Mouse (Mus musculus) embryonic facial prominence, embryonic 13.5 days (tissue): ENCODE data around the gene Zfp330. TPM values are rescaled to one million over a fixed set of nuclear protein-coding genes. Genes with fewer than 3 reads are reported as not detected.

Source experiments
- ATAC-seq: fragments of 200-750 bp; cut with Nextera tagmentation; 2 replicates; pipeline ENCODE4 v1.8.0; 2017; ENCODE audit warnings: low read depth; ENCODE audit not compliant: insufficient number of reproducible peaks, insufficient read depth, low FRiP score, low TSS enrichment
- H3K27ac ChIP-seq: fragments of 300-500 bp; sonication (generic); 2 replicates; pipeline ENCODE4 v1.5.1; 2015; ENCODE audit warnings: moderate library complexity, mild to moderate bottlenecking, inconsistent platforms
- H3K27me3 ChIP-seq: fragments of 300-500 bp; sonication (generic); 2 replicates; pipeline ENCODE4 v1.6.1; 2015; ENCODE audit warnings: mild to moderate bottlenecking, inconsistent platforms
- H3K36me3 ChIP-seq: fragments of 300-500 bp; sonication (generic); 2 replicates; pipeline ENCODE4 v1.6.1; 2015; ENCODE audit warnings: mild to moderate bottlenecking, inconsistent platforms
- H3K4me1 ChIP-seq: fragments of 300-500 bp; sonication (generic); 2 replicates; pipeline ENCODE4 v1.6.1; 2015; ENCODE audit warnings: inconsistent platforms
- H3K4me2 ChIP-seq: fragments of 300-500 bp; sonication (generic); 2 replicates; pipeline ENCODE4 v1.6.1; 2015; ENCODE audit warnings: moderate library complexity, mild to moderate bottlenecking, inconsistent platforms
- H3K4me3 ChIP-seq: fragments of 300-500 bp; sonication (generic); 2 replicates; pipeline ENCODE4 v1.5.1; 2015; ENCODE audit warnings: mild to moderate bottlenecking, inconsistent platforms
- H3K9ac ChIP-seq: fragments of 300-500 bp; sonication (generic); 2 replicates; pipeline ENCODE4 v1.6.1; 2015; ENCODE audit warnings: mild to moderate bottlenecking, inconsistent platforms
- H3K9me3 ChIP-seq: fragments of 300-500 bp; sonication (generic); 2 replicates; pipeline ENCODE4 v1.6.1; 2016; ENCODE audit warnings: inconsistent platforms
- WGBS: fragments of 180-500 bp; shearing (Covaris S2); methylation state at CpG from one replicate; pipeline ENCODE4 v1.1.7; 2015; ENCODE audit warnings: mixed read lengths; 5-methylcytosine and 5-hydroxymethylcytosine counted together
- polyA plus RNA-seq: library from polyadenylated mRNA; unstranded; fragments of >200 nt; fragmentation: Nextera tagmentation; extraction: Ambion mirVana; gene quantifications from 2 replicates; pipeline ENCODE4 v1.2.1, GENCODE M21; 2015

The Zfp330 gene
- polyA plus RNA-seq, result 73.5 and 76.8 TPM in 2 replicates

GRCm38 (mm10) chr8:82774093-82774422 lies at the start of gene Zfp330:
Gene Zfp330 (minus strand): TSS chr8:82774160.
- peak; percentile 92 for ATAC-seq
- H3K9ac ChIP-seq, result peak within 1 kb of the TSS; percentile 91
- H3K27ac ChIP-seq, result peak within 1 kb of the TSS; percentile 77
- H3K36me3 ChIP-seq, result peaks cover 30% of the 10 kb centered on the region
- WGBS, result 1% methylated on average over 16 of the region's 16 CpGs
- H3K4me2 ChIP-seq, result peak within 1 kb of the TSS; percentile 85
- H3K4me1 ChIP-seq, result peaks cover 14% of the 10 kb centered on the region
- H3K4me3 ChIP-seq, result peak within 1 kb of the TSS; percentile 93
- H3K9me3 ChIP-seq, result no peaks in the 10 kb centered on the region
- H3K27me3 ChIP-seq, result 0 out of 2 replicates have a peak, but pooled peaks cover 3% of the 10 kb centered on the region

- no peaks in the 10 kb centered on the region for H3K36me3 ChIP-seq
- no peak overlapping the region for H3K9ac ChIP-seq
- H3K4me3 ChIP-seq, result no peak overlapping the region
- WGBS, result 91% methylated on average over 3 of the region's 3 CpGs
- no peak overlapping the region for H3K27ac ChIP-seq
- H3K9me3 ChIP-seq, result no peaks in the 10 kb centered on the region
- H3K4me2 ChIP-seq, result no peak overlapping the region
- 0 out of 2 replicates have a peak, but pooled peaks cover 3% of the 10 kb centered on the region for H3K27me3 ChIP-seq
- ATAC-seq, result no peak
- peaks cover 10% of the 10 kb centered on the region for H3K4me1 ChIP-seq
Observed at GRCm38 (mm10) chr8:82777945-82778344, 4.0 kb upstream of the Zfp330 start.

- Histone ChIP-seq H3K9me3 (no peaks in the 10 kb centered on the region), H3K4me3 (no peak overlapping the region), H3K4me2 (no peak overlapping the region), H3K27me3 (0 out of 2 replicates have a peak, but pooled peaks cover 3% of the 10 kb centered on the region), H3K36me3 (peaks cover 4% of the 10 kb centered on the region; the same call in 1 of the 2 replicates), H3K4me1 (peaks cover 14% of the 10 kb centered on the region), H3K9ac (no peak overlapping the region), H3K27ac (no peak overlapping the region)
- ATAC-seq, result no peak
- WGBS, result 85% methylated on average over 3 of the region's 3 CpGs
Observed at GRCm38 (mm10) chr8:82777406-82777805, 3.4 kb upstream of the Zfp330 start.

- Histone ChIP-seq H3K36me3 (peaks cover 29% of the 10 kb centered on the region), H3K4me2 (peak overlapping the region; percentile 85), H3K9ac (peak overlapping the region; percentile 91), H3K27ac (no peak overlapping the region), H3K4me3 (peak overlapping the region; percentile 93), H3K4me1 (peaks cover 14% of the 10 kb centered on the region), H3K9me3 (no peaks in the 10 kb centered on the region), H3K27me3 (0 out of 2 replicates have a peak, but pooled peaks cover 3% of the 10 kb centered on the region)
- no peak for ATAC-seq
- 52% methylated on average over 6 of the region's 6 CpGs for WGBS
Observed at GRCm38 (mm10) chr8:82774482-82774881, 522 bp upstream of the Zfp330 start.

- WGBS, result 5% methylated on average over 35 of the region's 35 CpGs
Observed at GRCm38 (mm10) chr8:82773332-82774092, 448 bp downstream of the Zfp330 start.

GRCm38 (mm10) chr8:82770886-82771285 lies 3.1 kb downstream of the Zfp330 start:
- H3K9ac ChIP-seq, result no peak overlapping the region
- H3K4me2 ChIP-seq, result no peak overlapping the region
- H3K27ac ChIP-seq, result no peak overlapping the region
- peaks cover 54% of the 10 kb centered on the region for H3K36me3 ChIP-seq
- 90% methylated on average over 3 of the region's 3 CpGs for WGBS
- H3K4me3 ChIP-seq, result no peak overlapping the region
- no peak for ATAC-seq
- H3K9me3 ChIP-seq, result no peaks in the 10 kb centered on the region
- H3K27me3 ChIP-seq, result 0 out of 2 replicates have a peak, but pooled peaks cover 2% of the 10 kb centered on the region
- H3K4me1 ChIP-seq, result peaks cover 14% of the 10 kb centered on the region

More at GRCm38 (mm10) chr8:82773332-82774092, 448 bp downstream of the Zfp330 start:
- Histone ChIP-seq H3K4me3 (peak overlapping the region; percentile 93), H3K9ac (peak overlapping the region; percentile 91), H3K4me2 (peak overlapping the region; percentile 85), H3K9me3 (no peaks in the 10 kb centered on the region), H3K36me3 (peaks cover 34% of the 10 kb centered on the region), H3K27me3 (0 out of 2 replicates have a peak, but pooled peaks cover 3% of the 10 kb centered on the region), H3K27ac (peak overlapping the region; percentile 77), H3K4me1 (peaks cover 14% of the 10 kb centered on the region)
- ATAC-seq, result peak; percentile 21; the same call in 1 of the 2 replicates

GRCm38 (mm10) chr8:82759071-82759470 lies 14.9 kb downstream of the Zfp330 start:
- H3K9me3 ChIP-seq, result no peaks in the 10 kb centered on the region

GRCm38 (mm10) chr8:82754946-82755345 lies 19.0 kb downstream of the Zfp330 start:
- WGBS, result 95% methylated on average over 14 of the region's 14 CpGs
- Histone ChIP-seq H3K4me1 (no peaks in the 10 kb centered on the region), H3K27me3 (no peaks in the 10 kb centered on the region)

More at GRCm38 (mm10) chr8:82759071-82759470, 14.9 kb downstream of the Zfp330 start:
- Histone ChIP-seq H3K9ac (no peak overlapping the region), H3K27me3 (no peaks in the 10 kb centered on the region), H3K27ac (no peak overlapping the region), H3K36me3 (peaks cover 26% of the 10 kb centered on the region), H3K4me1 (no peaks in the 10 kb centered on the region), H3K4me2 (no peak overlapping the region), H3K4me3 (no peak overlapping the region)
- WGBS, result 57% methylated on average over 2 of the region's 2 CpGs
- ATAC-seq, result no peak

GRCm38 (mm10) chr8:82746617-82747016 lies 27.3 kb downstream of the Zfp330 start:
- Histone ChIP-seq H3K27me3 (no peaks in the 10 kb centered on the region), H3K4me1 (no peaks in the 10 kb centered on the region), H3K4me2 (no peak overlapping the region), H3K9ac (no peak overlapping the region), H3K27ac (no peak overlapping the region), H3K9me3 (peaks cover 7% of the 10 kb centered on the region; the same call in 1 of the 2 replicates), H3K4me3 (no peak overlapping the region), H3K36me3 (no peaks in the 10 kb centered on the region)
- no peak for ATAC-seq

More at GRCm38 (mm10) chr8:82754946-82755345, 19.0 kb downstream of the Zfp330 start:
- no peaks in the 10 kb centered on the region for H3K36me3 ChIP-seq
- no peak overlapping the region for H3K9ac ChIP-seq
- ATAC-seq, result no peak
- H3K4me3 ChIP-seq, result no peak overlapping the region
- no peak overlapping the region for H3K27ac ChIP-seq
- H3K9me3 ChIP-seq, result 0 out of 2 replicates have a peak, but pooled peaks cover 4% of the 10 kb centered on the region
- no peak overlapping the region for H3K4me2 ChIP-seq

- H3K27me3 ChIP-seq, result no peaks in the 10 kb centered on the region
- H3K9me3 ChIP-seq, result peaks cover 7% of the 10 kb centered on the region; the same call in 1 of the 2 replicates
- no peak overlapping the region for H3K27ac ChIP-seq
- H3K4me3 ChIP-seq, result no peak overlapping the region
- H3K36me3 ChIP-seq, result no peaks in the 10 kb centered on the region
- WGBS, result 45% methylated on average over 10 of the region's 10 CpGs
- H3K9ac ChIP-seq, result no peak overlapping the region
- H3K4me1 ChIP-seq, result no peaks in the 10 kb centered on the region
- no peak for ATAC-seq
- no peak overlapping the region for H3K4me2 ChIP-seq
Observed at GRCm38 (mm10) chr8:82743905-82744904, 29.8 kb downstream of the Zfp330 start.
